Mouse (Mus musculus) limb, embryonic 12.5 days (tissue): ENCODE measurements around the gene Lrfn3. TPM values are rescaled to one million over a fixed set of nuclear protein-coding genes. Genes with fewer than 3 reads are reported as not detected.

ENCODE experiments used
- ATAC-seq: fragments of 200-750 bp; cut with Nextera tagmentation; 2 replicates; pipeline ENCODE4 v1.8.0; 2017; ENCODE audit warnings: low read depth, moderate TSS enrichment; ENCODE audit not compliant: insufficient number of reproducible peaks, insufficient read depth, low FRiP score, low TSS enrichment
- H3K27ac ChIP-seq: fragments of 300-500 bp; sonication (generic); 2 replicates; pipeline ENCODE4 v1.5.1; 2016; ENCODE audit warnings: mild to moderate bottlenecking, moderate library complexity
- H3K27me3 ChIP-seq: fragments of 300-500 bp; sonication (generic); 2 replicates; pipeline ENCODE4 v1.6.1; 2016; ENCODE audit warnings: mild to moderate bottlenecking, moderate library complexity
- H3K36me3 ChIP-seq: fragments of 300-500 bp; sonication (generic); 2 replicates; pipeline ENCODE4 v1.6.1; 2016; ENCODE audit warnings: mild to moderate bottlenecking, moderate library complexity
- H3K4me1 ChIP-seq: fragments of 300-500 bp; sonication (generic); replicated peaks from 2 replicates; pipeline ENCODE4 v1.6.1; 2016
- H3K4me2 ChIP-seq: fragments of 300-500 bp; sonication (generic); 2 replicates; pipeline ENCODE4 v1.6.1; 2016; ENCODE audit warnings: mild to moderate bottlenecking, moderate library complexity
- H3K4me3 ChIP-seq: fragments of 300-500 bp; sonication (generic); replicated peaks from 2 replicates; pipeline ENCODE4 v1.5.1; 2016; ENCODE audit warnings: mild to moderate bottlenecking
- H3K9ac ChIP-seq: fragments of 300-500 bp; sonication (generic); replicated peaks from 2 replicates; pipeline ENCODE4 v1.6.1; 2016; ENCODE audit warnings: mild to moderate bottlenecking, moderate library complexity
- H3K9me3 ChIP-seq: fragments of 300-500 bp; sonication (generic); 2 replicates; pipeline ENCODE4 v1.6.1; 2016; ENCODE audit warnings: mild to moderate bottlenecking, moderate library complexity
- WGBS: fragments of 180-500 bp; shearing (Covaris S2); methylation state at CpG from one replicate; pipeline ENCODE4 v1.1.7; 2016; 5-methylcytosine and 5-hydroxymethylcytosine counted together
- polyA plus RNA-seq: library from polyadenylated mRNA; unstranded; fragments of >200 nt; fragmentation: Nextera tagmentation; extraction: Ambion mirVana; gene quantifications from 2 replicates; pipeline ENCODE4 v1.2.1, GENCODE M21; 2016

Gene Lrfn3
- polyA plus RNA-seq, 1 experiment from 2014 or later, result 6.2 TPM

DNA sequence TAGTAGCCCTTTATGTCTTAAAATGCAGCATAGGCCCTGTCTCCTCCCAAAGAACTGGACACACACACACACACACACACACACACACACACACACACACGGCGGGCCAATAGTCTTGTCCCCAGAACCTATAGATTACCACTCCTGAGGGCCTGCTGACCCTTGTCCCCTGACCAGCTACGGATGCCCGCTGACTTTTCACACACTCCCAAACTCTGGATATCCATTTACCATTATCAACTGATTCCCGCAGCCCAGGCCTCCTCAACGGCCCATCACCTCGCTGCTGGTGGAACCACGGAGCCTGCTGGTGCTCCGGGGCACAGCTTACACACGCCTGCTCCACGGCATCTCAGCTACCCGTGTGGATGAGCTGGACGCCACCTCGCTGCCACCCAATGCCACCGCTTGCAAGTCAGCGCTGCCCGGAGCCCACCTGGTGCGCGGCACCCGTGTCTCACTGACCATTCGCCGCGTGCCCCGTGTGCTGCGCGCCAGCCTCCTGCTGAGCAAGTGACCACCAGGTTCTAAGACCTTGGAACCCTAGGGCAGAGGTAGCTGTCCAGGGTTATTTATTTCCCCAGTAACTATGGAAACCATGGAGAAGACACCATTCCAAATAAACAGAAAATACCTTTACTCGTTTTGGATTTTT is 48.8 kb downstream of the Lrfn3 start:
- Histone ChIP-seq H3K4me3 (no peak overlapping the region), H3K9me3 (no peaks in the 10 kb centered on the region), H3K27me3 (no peaks in the 10 kb centered on the region), H3K36me3 (peaks cover 57% of the 10 kb centered on the region), H3K9ac (no peak overlapping the region), H3K4me2 (no peak overlapping the region), H3K27ac (0 out of 2 replicates have a peak overlapping the region, but pooled peaks have one; percentile 41), H3K4me1 (peaks cover 39% of the 10 kb centered on the region)
- 46% methylated on average over 27 of the region's 27 CpGs for WGBS
- ATAC-seq, result no peak

DNA sequence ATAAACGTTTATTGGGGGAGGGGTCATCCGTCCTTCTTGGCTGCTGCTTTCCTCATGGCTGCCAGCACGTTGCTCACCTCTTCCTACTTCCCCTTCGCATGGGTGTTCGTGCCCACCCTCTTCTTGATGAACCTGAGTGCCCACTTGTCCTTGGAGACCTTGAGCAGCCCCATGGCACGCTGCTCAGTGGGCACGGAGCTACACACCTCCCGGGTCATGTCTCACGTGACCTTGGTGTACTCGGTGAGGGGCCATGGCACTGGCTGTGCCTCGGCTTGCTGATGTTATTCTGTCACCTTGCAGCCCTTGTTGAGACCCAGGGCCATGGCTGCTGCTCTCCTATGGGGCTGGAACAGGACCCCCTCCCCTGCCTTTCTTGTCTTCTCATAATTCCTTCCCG is 52.4 kb downstream of the Lrfn3 start:
- Histone ChIP-seq H3K9me3 (no peaks in the 10 kb centered on the region), H3K9ac (no peak overlapping the region), H3K27ac (no peak overlapping the region), H3K4me3 (no peak overlapping the region), H3K36me3 (peaks cover 58% of the 10 kb centered on the region), H3K4me1 (peaks cover 34% of the 10 kb centered on the region), H3K4me2 (peak overlapping the region; percentile 91; the same call in 1 of the 2 replicates), H3K27me3 (no peaks in the 10 kb centered on the region)
- ATAC-seq, result no peak
- 88% methylated on average over 12 of the region's 12 CpGs for WGBS

DNA sequence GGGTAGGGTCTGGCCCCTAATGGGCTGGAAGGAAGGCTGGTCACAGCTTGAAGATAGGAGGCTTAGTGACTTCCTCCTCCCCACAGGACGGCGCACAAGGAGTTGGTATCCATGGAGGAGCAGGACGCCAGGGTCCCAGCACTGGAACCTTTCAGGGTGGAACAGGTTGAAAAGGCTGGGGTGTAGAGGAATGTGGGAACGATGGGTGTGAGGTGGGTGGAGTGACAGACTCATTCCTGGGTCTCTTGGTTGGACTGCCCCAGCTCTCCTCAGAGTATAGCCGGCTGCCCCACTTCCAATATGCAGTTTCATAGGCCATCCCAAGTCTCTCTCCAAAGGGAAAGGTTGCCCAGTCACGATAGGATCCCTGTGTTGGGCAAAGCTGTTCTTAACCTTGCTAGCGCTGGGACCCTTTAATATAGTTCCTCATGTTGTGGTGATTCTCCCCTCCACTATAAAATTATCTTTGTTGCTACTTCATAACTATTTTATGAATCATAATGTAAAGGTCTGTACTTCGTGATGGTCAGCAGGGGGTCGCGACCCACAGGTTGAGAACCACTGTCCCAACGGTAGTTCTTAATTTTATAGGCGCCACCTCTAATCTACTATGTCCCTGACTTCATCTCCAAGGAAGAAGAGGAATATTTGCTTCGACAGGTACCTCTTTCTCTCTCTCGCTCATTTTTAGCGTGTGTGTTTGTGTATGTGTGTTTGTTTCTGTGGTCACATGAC is 53.0 kb downstream of the Lrfn3 start:
- peaks cover 60% of the 10 kb centered on the region for H3K36me3 ChIP-seq
- peaks cover 29% of the 10 kb centered on the region for H3K4me1 ChIP-seq
- H3K4me3 ChIP-seq, result peak overlapping the region; percentile 69
- no peaks in the 10 kb centered on the region for H3K27me3 ChIP-seq
- 63% methylated on average over 15 of the region's 15 CpGs for WGBS
- no peaks in the 10 kb centered on the region for H3K9me3 ChIP-seq
- ATAC-seq, result no peak
- H3K27ac ChIP-seq, result no peak overlapping the region
- H3K9ac ChIP-seq, result peak overlapping the region; percentile 74
- H3K4me2 ChIP-seq, result peak overlapping the region; percentile 91

GRCm38 (mm10) chr7:30308076-30309005 is 54.2 kb downstream of the Lrfn3 start, which contains the start of gene Alkbh6:
Alkbh6 (plus strand) TSS chr7:30308717.
- 4% methylated on average over 27 of the region's 27 CpGs for WGBS
- Histone ChIP-seq H3K4me2 (peak within 1 kb of the TSS; percentile 91), H3K9me3 (no peaks in the 10 kb centered on the region), H3K27me3 (no peaks in the 10 kb centered on the region), H3K4me1 (peaks cover 18% of the 10 kb centered on the region), H3K9ac (peak within 1 kb of the TSS; percentile 74), H3K27ac (peak within 1 kb of the TSS; percentile 72), H3K4me3 (peak within 1 kb of the TSS; percentile 69), H3K36me3 (peaks cover 61% of the 10 kb centered on the region)
- ATAC-seq, result peak; percentile 99

DNA sequence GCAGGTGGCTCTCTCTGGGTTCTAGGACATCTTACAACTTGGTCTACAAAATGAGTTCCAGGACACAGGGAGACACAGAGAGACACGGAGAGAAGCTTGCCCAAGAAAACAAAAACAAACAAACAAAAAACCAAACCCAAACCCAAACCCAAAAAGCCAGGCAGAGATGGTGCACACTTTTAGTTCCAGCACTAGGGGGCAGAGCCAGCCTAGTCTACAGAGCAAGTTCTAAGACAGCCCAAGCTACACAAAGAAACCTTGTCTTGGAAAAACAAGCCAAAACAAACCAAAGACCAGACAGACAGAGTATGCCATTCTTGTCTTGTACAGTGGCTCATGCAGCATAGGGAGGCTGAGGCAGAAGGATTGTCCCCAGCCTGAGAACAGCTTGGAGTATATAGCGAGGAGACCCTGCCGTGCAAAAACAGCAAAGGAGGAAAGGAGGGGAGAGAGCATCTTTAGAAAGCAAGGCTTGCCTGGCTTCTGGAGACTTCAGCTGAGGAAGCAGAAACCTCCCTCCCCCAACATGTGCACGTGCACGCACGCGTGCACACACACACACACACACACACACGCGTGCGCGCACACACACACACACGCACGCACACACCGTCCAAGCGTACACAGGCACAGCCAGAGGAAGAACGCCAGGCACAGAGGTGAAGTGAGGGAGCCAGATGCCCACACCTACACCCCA is 56.3 kb downstream of the Lrfn3 start:
- Histone ChIP-seq H3K9ac (no peak overlapping the region), H3K4me2 (no peak overlapping the region), H3K27me3 (no peaks in the 10 kb centered on the region), H3K36me3 (peaks cover 63% of the 10 kb centered on the region), H3K4me3 (no peak overlapping the region), H3K27ac (peak overlapping the region; percentile 29; the same call in 1 of the 2 replicates), H3K4me1 (peaks cover 18% of the 10 kb centered on the region), H3K9me3 (no peaks in the 10 kb centered on the region)
- 93% methylated on average over 16 of the region's 16 CpGs for WGBS
- no peak for ATAC-seq

Other genes starting within 250 kb of the Lrfn3 start
- 11.8 and 16.7 TPM in 2 replicates for gene Zfp382, start 240.8 kb downstream of the Lrfn3 start, polyA plus RNA-seq
- gene Zfp146, start 193.0 kb downstream of the Lrfn3 start, polyA plus RNA-seq, result 19.1 and 23.0 TPM in 2 replicates
- 2.4 and 2.9 TPM in 2 replicates for gene Cox7a1, start 178.6 kb downstream of the Lrfn3 start, polyA plus RNA-seq
- gene Capns1, start 164.0 kb downstream of the Lrfn3 start, polyA plus RNA-seq, result 75.6 and 77.9 TPM in 2 replicates
- 174 and 182 TPM in 2 replicates for gene Polr2i, start 130.8 kb downstream of the Lrfn3 start, polyA plus RNA-seq
- gene Tbcb, start 130.5 kb downstream of the Lrfn3 start, polyA plus RNA-seq, result 214 and 222 TPM in 2 replicates
- not detected in 2 replicates for gene Ovol3, start 127.0 kb downstream of the Lrfn3 start, polyA plus RNA-seq
- 0.15 and 0.26 TPM in 2 replicates for gene Thap8, start 82.7 kb downstream of the Lrfn3 start, polyA plus RNA-seq
- gene Wdr62, start 82.4 kb downstream of the Lrfn3 start, polyA plus RNA-seq, result 9.7 and 10.6 TPM in 2 replicates
- gene Clip3, start 71.0 kb downstream of the Lrfn3 start, polyA plus RNA-seq, result 39.7 and 46.6 TPM in 2 replicates
- 101 TPM in 2 replicates for gene Alkbh6, start 54.1 kb downstream of the Lrfn3 start, polyA plus RNA-seq
- 84.6 and 98.6 TPM in 2 replicates for gene Syne4, start 48.0 kb downstream of the Lrfn3 start, polyA plus RNA-seq
- 0.97 and 5.0 TPM in 2 replicates for gene E130208F15Rik, start 41.0 kb downstream of the Lrfn3 start, polyA plus RNA-seq
- 20.7 and 23.6 TPM in 2 replicates for gene Sdhaf1, start 38.9 kb downstream of the Lrfn3 start, polyA plus RNA-seq
- 14.1 and 19.6 TPM in 2 replicates for gene Tyrobp, start 51.0 kb upstream of the Lrfn3 start, polyA plus RNA-seq
- gene Hcst, start 57.1 kb upstream of the Lrfn3 start, polyA plus RNA-seq, result 0.77 TPM in 1 of 2 replicates, not detected in the other
- 1.2 and 1.3 TPM in 2 replicates for gene Nfkbid, start 59.0 kb upstream of the Lrfn3 start, polyA plus RNA-seq
- 32.5 and 33.9 TPM in 2 replicates for gene Aplp1, start 82.8 kb upstream of the Lrfn3 start, polyA plus RNA-seq
- gene Kirrel2, start 94.9 kb upstream of the Lrfn3 start, polyA plus RNA-seq, result 0.29 and 0.65 TPM in 2 replicates
- 0.10 TPM in 1 of 2 replicates, not detected in the other for gene Nphs1, start 95.5 kb upstream of the Lrfn3 start, polyA plus RNA-seq
- gene Prodh2, start 130.8 kb upstream of the Lrfn3 start, polyA plus RNA-seq, result not detected in 2 replicates
- 15.1 and 17.7 TPM in 2 replicates for gene Arhgap33, start 172.3 kb upstream of the Lrfn3 start, polyA plus RNA-seq
- gene Hspb6, start 189.4 kb upstream of the Lrfn3 start, polyA plus RNA-seq, result 9.5 and 10.9 TPM in 2 replicates
- 15.3 and 16.0 TPM in 2 replicates for gene Proser3, start 189.5 kb upstream of the Lrfn3 start, polyA plus RNA-seq
- gene Lin37, start 197.1 kb upstream of the Lrfn3 start, polyA plus RNA-seq, result 45.4 and 51.5 TPM in 2 replicates
- 87.8 and 89.9 TPM in 2 replicates for gene U2af1l4, start 200.5 kb upstream of the Lrfn3 start, polyA plus RNA-seq
- 16.3 and 18.5 TPM in 2 replicates for gene Gm49396, start 200.6 kb upstream of the Lrfn3 start, polyA plus RNA-seq
- 136 TPM in 2 replicates for gene Psenen, start 200.9 kb upstream of the Lrfn3 start, polyA plus RNA-seq
- 3.2 and 4.1 TPM in 2 replicates for gene Igflr1, start 202.7 kb upstream of the Lrfn3 start, polyA plus RNA-seq
- gene Kmt2b, start 226.0 kb upstream of the Lrfn3 start, polyA plus RNA-seq, result 11.0 and 12.1 TPM in 2 replicates
- 0.25 and 0.38 TPM in 2 replicates for gene Zbtb32, start 236.1 kb upstream of the Lrfn3 start, polyA plus RNA-seq